Mouse (Mus musculus) lung, embryonic 15.5 days (tissue): Measurements from ENCODE around the gene Serpinh1. TPM values are rescaled to one million over a fixed set of nuclear protein-coding genes. Genes with fewer than 3 reads are reported as not detected.

Source experiments
- polyA plus RNA-seq: library from polyadenylated mRNA; unstranded; fragments of >200 nt; fragmentation: Nextera tagmentation; extraction: Ambion mirVana; gene quantifications from 2 replicates; pipeline ENCODE4 v1.2.1, GENCODE M21; 2015

Gene Serpinh1
- polyA plus RNA-seq, 1 experiment from 2014 or later = 1,834 TPM

Other genes with a start within 250 kb of the Serpinh1 start
- gene Uvrag, start 212.1 kb downstream of the Serpinh1 start, polyA plus RNA-seq = 21.8 and 23.7 TPM in 2 replicates
- 32.7 and 34.7 TPM in 2 replicates for gene Dgat2, start 170.5 kb downstream of the Serpinh1 start, polyA plus RNA-seq
- gene Mogat2, start 114.6 kb downstream of the Serpinh1 start, polyA plus RNA-seq = 1.1 and 1.5 TPM in 2 replicates
- gene Map6, start 85.8 kb downstream of the Serpinh1 start, polyA plus RNA-seq = 2.6 and 3.5 TPM in 2 replicates
- 20.7 and 22.0 TPM in 2 replicates for gene Gdpd5, start 28.2 kb upstream of the Serpinh1 start, polyA plus RNA-seq
- 0.80 and 0.94 TPM in 2 replicates for gene Klhl35, start 112.8 kb upstream of the Serpinh1 start, polyA plus RNA-seq
- gene Rps3, start 130.5 kb upstream of the Serpinh1 start, polyA plus RNA-seq = 777 and 836 TPM in 2 replicates
- gene Arrb1, start 182.2 kb upstream of the Serpinh1 start, polyA plus RNA-seq = 16.1 and 17.5 TPM in 2 replicates